Mouse (Mus musculus) thymus, adult 2 months (tissue): ENCODE measurements around the gene Lsg1. TPM values are rescaled to one million over a fixed set of nuclear protein-coding genes. Genes with fewer than 3 reads are reported as not detected.

Source experiments
- DNase-seq: peaks from one replicate; pipeline ENCODE4 v3.0.0; 2021
- H3K27ac ChIP-seq: fragments of 200-500 bp; 2 replicates; pipeline ENCODE4 v1.5.1; 2012; ENCODE audit warnings: low read length, control low read depth; ENCODE audit not compliant: control insufficient read depth, insufficient read depth
- H3K27me3 ChIP-seq: fragments of 200-500 bp; 2 replicates; pipeline ENCODE4 v1.6.1; 2012; ENCODE audit warnings: mild to moderate bottlenecking, low read length, moderate library complexity, mixed read lengths; ENCODE audit not compliant: control insufficient read depth, insufficient read depth
- H3K36me3 ChIP-seq: fragments of 200-500 bp; 2 replicates; pipeline ENCODE4 v1.6.1; 2012; ENCODE audit warnings: mild to moderate bottlenecking, low read length, moderate library complexity; ENCODE audit not compliant: control insufficient read depth, insufficient read depth
- H3K4me1 ChIP-seq: fragments of 200-500 bp; replicated peaks from 2 replicates; pipeline ENCODE4 v1.6.1; 2012; ENCODE audit warnings: low read length; ENCODE audit not compliant: control insufficient read depth, insufficient read depth
- H3K4me3 ChIP-seq: fragments of 200-500 bp; 2 replicates; pipeline ENCODE4 v1.5.1; 2012; ENCODE audit warnings: mild to moderate bottlenecking, low read length, control low read depth, moderate library complexity; ENCODE audit not compliant: control insufficient read depth, insufficient read depth
- CTCF ChIP-seq: fragments of 200-500 bp; IDR thresholded peaks from 2 replicates; pipeline ENCODE4 v1.5.1; 2012; ENCODE audit warnings: mild to moderate bottlenecking, control low read depth, low read length, moderate library complexity, borderline replicate concordance; ENCODE audit not compliant: control insufficient read depth, poor library complexity, insufficient read depth; ENCODE audit errors: extremely low read depth
- POLR2A ChIP-seq: fragments of 200-500 bp; IDR thresholded peaks from 2 replicates; pipeline ENCODE4 v1.6.1; 2012; ENCODE audit warnings: mild to moderate bottlenecking, low read length, control low read depth, moderate library complexity; ENCODE audit not compliant: control insufficient read depth, poor library complexity, insufficient read depth; ENCODE audit errors: extremely low read depth
- WGBS: fragments of 180-500 bp; shearing (Covaris S2); methylation state at CpG from one replicate; pipeline ENCODE4 v1.1.7; 2018; 5-methylcytosine and 5-hydroxymethylcytosine counted together
- polyA plus RNA-seq: library from polyadenylated mRNA; depleted of rRNA; stranded (reverse); fragments of >200 nt; gene quantifications from 2 replicates; pipeline ENCODE4 v1.2.3, GENCODE M21; 2012

The Lsg1 gene
- polyA plus RNA-seq, 1 experiment, result 20.0 TPM

DNA sequence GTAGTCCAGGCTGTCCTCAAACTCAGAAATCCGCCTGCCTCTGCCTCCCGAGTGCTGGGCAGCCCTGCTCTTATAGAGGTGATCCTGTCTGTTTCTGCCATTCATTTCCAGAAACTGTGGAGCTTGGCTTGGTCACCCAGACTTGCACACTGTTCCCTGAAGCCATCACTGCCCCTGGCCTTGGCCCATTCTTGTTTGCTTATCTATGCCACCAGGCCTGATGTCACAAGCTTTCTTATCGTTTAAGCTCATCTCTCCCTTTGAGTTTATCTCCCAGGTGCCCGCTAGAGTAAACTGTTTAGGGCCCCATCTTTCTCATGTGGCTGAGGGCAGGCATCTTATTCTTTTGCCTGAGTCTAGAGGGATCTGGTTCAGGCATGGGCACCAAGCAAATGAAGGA is 42.7 kb downstream of the Lsg1 start:
- Histone ChIP-seq H3K27ac (no peak overlapping the region), H3K36me3 (no peaks in the 10 kb centered on the region), H3K4me3 (no peak overlapping the region), H3K4me1 (no peaks in the 10 kb centered on the region), H3K27me3 (no peaks in the 10 kb centered on the region)
- TF ChIP-seq CTCF, result no peak
- TF ChIP-seq POLR2A, result no peak
- 80% methylated on average over 4 of the region's 4 CpGs for WGBS
- DNase-seq, result no peak

DNA sequence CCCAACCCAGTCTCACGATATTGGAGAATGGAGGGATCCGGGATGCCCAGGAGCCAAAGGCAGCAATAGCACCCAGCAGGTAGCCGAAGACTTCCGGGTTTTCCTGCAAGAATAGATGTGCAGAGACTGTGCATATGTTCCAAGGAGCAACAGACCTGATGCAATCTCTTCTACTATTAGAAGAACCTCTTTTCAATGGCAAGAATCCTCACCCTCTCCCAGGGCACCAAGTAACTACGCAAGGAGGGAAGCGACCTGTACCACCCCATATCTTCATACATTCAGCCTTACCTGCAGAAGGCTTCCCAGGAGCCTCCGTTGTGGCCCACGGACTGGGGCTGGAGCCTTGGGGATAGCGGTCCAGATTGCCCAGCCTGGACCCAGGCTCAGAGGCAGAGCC is 44.0 kb downstream of the Lsg1 start:
- no peaks in the 10 kb centered on the region for H3K27me3 ChIP-seq
- 97% methylated on average over 9 of the region's 9 CpGs for WGBS

DNA sequence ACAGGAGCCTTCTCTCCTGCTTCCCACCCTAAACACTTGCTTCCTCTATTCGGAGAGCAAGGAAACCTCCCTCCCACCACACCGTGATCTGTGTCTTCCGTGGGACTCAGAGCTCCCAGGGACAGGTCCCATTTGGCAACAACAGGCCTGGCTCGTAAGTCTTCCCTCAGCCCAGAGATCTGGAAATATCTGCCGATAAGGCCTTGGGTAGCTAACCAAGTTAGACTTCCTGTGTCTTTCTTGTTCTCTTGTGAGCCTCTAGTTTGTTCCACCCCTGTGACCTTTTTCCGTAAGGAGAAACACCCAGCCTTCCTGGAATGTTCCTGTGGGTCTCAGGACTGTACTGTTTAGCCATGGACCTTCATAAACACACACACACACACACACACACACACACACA is 44.6 kb downstream of the Lsg1 start:
- no peak for DNase-seq
- Histone ChIP-seq H3K4me1 (no peaks in the 10 kb centered on the region), H3K4me3 (no peak overlapping the region), H3K27me3 (no peaks in the 10 kb centered on the region), H3K27ac (no peak overlapping the region), H3K36me3 (no peaks in the 10 kb centered on the region)
- WGBS, result 89% methylated on average over 6 of the region's 6 CpGs
- TF ChIP-seq CTCF (no peak), POLR2A (no peak)

More for the DNA sequence above, 44.0 kb downstream of the Lsg1 start:
- TF ChIP-seq POLR2A (no peak), CTCF (no peak)
- no peak for DNase-seq
- no peaks in the 10 kb centered on the region for H3K4me1 ChIP-seq
- H3K36me3 ChIP-seq, result no peaks in the 10 kb centered on the region
- H3K27ac ChIP-seq, result no peak overlapping the region
- no peak overlapping the region for H3K4me3 ChIP-seq

DNA sequence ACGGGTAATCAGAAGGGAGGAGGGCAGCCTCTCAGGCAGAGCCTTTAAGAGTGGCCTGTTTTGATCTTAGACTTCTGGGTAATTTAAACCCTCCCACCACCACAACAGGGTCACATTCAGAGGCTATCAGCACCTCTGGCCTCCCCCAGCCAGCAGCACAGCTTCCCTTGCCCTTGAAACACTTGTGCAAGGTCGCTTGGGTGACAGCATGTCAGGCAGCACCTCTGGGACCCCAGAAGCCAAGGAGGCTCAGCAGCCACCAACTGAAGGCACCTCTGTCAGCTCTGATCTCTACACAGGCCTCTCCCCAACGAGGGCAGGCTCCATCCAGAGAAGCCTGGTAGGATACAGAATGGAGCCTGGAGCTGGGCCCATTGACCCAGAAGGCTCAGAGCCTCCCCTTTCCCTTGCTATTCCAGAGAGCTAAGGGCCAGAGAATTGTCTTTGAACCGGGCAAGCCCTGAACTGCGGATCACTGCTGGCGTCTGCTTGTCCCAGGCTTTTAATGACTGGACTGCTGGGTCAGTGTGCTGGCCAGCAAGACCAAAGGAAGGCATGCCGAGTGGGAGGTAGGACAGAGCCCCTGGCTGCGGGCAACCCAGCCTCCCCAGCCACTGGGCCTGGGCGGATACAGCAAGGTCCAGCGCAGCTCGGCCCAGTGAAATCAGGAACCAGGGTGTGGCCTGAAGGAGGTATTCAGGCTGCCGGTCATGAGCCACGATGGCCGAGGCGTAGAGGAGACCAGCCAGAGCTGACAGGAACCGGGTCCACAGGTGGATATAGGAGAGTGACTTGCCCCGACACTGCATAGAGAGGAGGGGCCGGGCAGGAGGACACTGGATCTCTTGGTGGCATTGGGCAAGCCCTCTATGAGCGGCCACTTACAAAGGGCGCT is 47.0 kb downstream of the Lsg1 start:
- no peaks in the 10 kb centered on the region for H3K4me1 ChIP-seq
- TF ChIP-seq CTCF (no peak), POLR2A (no peak)
- WGBS, result 95% methylated on average over 20 of the region's 20 CpGs
- H3K27ac ChIP-seq, result no peak overlapping the region
- no peaks in the 10 kb centered on the region for H3K36me3 ChIP-seq
- no peak for DNase-seq
- no peak overlapping the region for H3K4me3 ChIP-seq
- no peaks in the 10 kb centered on the region for H3K27me3 ChIP-seq

DNA sequence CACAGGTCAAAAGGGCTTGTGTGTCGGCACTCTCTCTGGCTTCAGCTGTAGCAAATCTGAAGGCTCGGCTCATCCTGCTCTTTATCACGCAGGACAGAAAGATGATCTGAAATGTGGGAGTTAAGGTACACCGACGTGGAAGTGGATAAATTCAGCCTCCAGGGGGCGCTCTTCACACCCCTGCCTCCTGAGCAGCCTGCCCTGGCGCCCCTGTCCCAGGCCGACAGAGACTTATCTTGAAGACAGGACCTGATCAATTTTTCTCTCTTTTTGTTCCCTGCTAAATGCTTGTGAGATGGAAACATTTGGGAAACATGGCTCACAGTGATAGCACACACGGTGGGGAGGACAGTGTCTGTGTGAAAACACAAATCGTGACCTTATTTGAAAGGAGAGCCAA is 48.0 kb downstream of the Lsg1 start:
- Histone ChIP-seq H3K4me3 (no peak overlapping the region), H3K27me3 (no peaks in the 10 kb centered on the region), H3K27ac (no peak overlapping the region), H3K36me3 (no peaks in the 10 kb centered on the region), H3K4me1 (no peaks in the 10 kb centered on the region)
- TF ChIP-seq CTCF (peak; percentile 86), POLR2A (no peak)
- WGBS, result 30% methylated on average over 10 of the region's 10 CpGs
- peak; percentile 53 for DNase-seq

DNA sequence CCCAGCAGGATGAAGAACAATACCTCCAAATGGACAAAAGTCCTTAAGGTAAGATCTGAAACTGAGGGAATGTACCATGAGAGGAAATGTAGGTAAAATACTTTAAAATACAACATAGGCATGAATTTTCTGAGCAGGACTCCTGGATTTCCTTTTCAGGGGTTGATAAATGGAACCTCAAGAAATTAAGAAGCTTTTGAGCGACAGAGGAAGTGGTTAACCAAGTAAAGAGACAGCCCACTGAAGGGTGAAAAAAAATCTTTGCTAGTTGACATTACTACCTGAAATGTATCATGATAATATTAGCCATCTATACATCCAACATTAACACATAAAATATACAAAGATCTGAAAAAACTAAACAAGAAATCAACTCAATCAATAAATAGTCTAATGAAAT is 52.3 kb downstream of the Lsg1 start:
- no peaks in the 10 kb centered on the region for H3K27me3 ChIP-seq
- H3K36me3 ChIP-seq, result no peaks in the 10 kb centered on the region
- H3K4me1 ChIP-seq, result 0 out of 2 replicates have a peak, but pooled peaks cover 4% of the 10 kb centered on the region
- H3K4me3 ChIP-seq, result no peak overlapping the region
- 3% methylated on average over 1 of the region's 1 CpGs for WGBS
- TF ChIP-seq CTCF (no peak), POLR2A (no peak)
- no peak overlapping the region for H3K27ac ChIP-seq
- no peak for DNase-seq

DNA sequence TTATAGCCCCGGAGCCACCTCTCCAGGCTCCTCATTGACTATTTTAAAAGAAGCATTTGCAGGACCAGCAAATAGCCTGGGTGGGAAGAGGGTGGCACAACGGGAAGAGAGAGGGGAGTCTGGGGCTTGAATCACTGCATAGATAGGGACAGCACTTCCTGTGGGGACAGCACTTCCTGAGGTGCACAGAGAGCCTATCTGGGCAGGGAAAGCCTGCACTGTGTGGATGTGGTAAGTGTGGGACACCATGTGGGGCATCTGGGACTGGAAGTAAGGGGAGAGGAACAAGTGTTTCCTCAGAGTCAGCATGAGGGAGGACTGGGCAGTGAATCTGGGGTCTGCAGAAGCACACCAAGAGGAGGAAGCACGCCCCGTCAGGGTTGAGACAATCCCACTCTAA is 53.8 kb downstream of the Lsg1 start:
- no peak for DNase-seq
- Histone ChIP-seq H3K4me3 (no peak overlapping the region), H3K27me3 (no peaks in the 10 kb centered on the region), H3K36me3 (no peaks in the 10 kb centered on the region), H3K27ac (no peak overlapping the region), H3K4me1 (0 out of 2 replicates have a peak, but pooled peaks cover 4% of the 10 kb centered on the region)
- no peak for TF ChIP-seq POLR2A
- no peak for TF ChIP-seq CTCF
- WGBS, result 6% methylated on average over 4 of the region's 4 CpGs
